Mouse (Mus musculus): ENCODE measurements around the gene Olfr157. TPM values are rescaled to one million over a fixed set of nuclear protein-coding genes. Genes with fewer than 3 reads are reported as not detected.

Gene Olfr157
- polyA plus RNA-seq (2014; fragmentation: Illumina TruSeq; extraction: RNeasy Lipid Tissue Mini Kit (QIAGEN cat#74804); ENCODE audit: low read depth, low replicate concordance), result not detected

DNA sequence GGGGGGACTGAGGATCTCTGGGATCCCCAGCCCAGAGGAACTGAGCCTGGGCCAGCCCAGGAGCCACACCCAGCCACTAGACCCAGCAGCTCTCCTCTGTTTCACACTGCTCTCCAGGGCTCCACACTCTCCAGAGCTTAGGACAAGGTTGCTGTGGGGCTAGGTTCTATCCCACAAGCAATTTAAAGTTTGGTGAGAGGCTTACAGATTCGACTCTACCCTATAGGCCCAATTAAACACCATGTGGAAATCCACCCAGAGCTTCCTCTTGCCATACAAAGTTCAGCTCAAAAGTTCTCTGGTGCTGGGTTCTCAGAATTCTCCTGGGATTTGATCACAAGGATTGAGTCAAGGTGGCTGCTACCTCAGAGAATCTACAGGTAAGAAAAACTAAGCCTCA is at the start of gene Olfr157:
Gene Olfr157 (minus strand): TSS at position 101 of the 400 bp plus-strand sequence.

GRCm38 (mm10) chr4:43875160-43875918 is 35.3 kb upstream of the Olfr157 start, which contains the start of gene Reck:
Reck (plus strand) TSS chr4:43875530.

GRCm38 (mm10) chr4:43851265-43851664 is 11.3 kb upstream of the Olfr157 start, which contains the start of gene Olfr155:
Olfr155 (plus strand) TSS chr4:43851565.

GRCm38 (mm10) chr4:43823845-43824337 is 16.1 kb downstream of the Olfr157 start, which contains the start of gene Olfr156:
Olfr156 (minus strand) TSS chr4:43823895.

Other genes starting within 250 kb of the Olfr157 start
- gene Npr2, start 208.3 kb downstream of the Olfr157 start, polyA plus RNA-seq (2014; fragmentation: Illumina TruSeq; extraction: RNeasy Lipid Tissue Mini Kit (QIAGEN cat#74804); ENCODE audit: low read depth, low replicate concordance), result 0.94 TPM
- 7.7 TPM for gene Spag8, start 186.6 kb downstream of the Olfr157 start, polyA plus RNA-seq (2014; fragmentation: Illumina TruSeq; extraction: RNeasy Lipid Tissue Mini Kit (QIAGEN cat#74804); ENCODE audit: low read depth, low replicate concordance)
- gene Hint2, start 183.7 kb downstream of the Olfr157 start, polyA plus RNA-seq (2014; fragmentation: Illumina TruSeq; extraction: RNeasy Lipid Tissue Mini Kit (QIAGEN cat#74804); ENCODE audit: low read depth, low replicate concordance), result 0.91 TPM
- gene Tmem8b, start 171.2 kb downstream of the Olfr157 start, polyA plus RNA-seq (2014; fragmentation: Illumina TruSeq; extraction: RNeasy Lipid Tissue Mini Kit (QIAGEN cat#74804); ENCODE audit: low read depth, low replicate concordance), result 11.4 TPM
- 179 TPM for gene Fam221b, start 171.1 kb downstream of the Olfr157 start, polyA plus RNA-seq (2014; fragmentation: Illumina TruSeq; extraction: RNeasy Lipid Tissue Mini Kit (QIAGEN cat#74804); ENCODE audit: low read depth, low replicate concordance)
- not detected for gene Olfr70, start 139.4 kb downstream of the Olfr157 start, polyA plus RNA-seq (2014; fragmentation: Illumina TruSeq; extraction: RNeasy Lipid Tissue Mini Kit (QIAGEN cat#74804); ENCODE audit: low read depth, low replicate concordance)
- gene Olfr71, start 129.9 kb downstream of the Olfr157 start, polyA plus RNA-seq (2014; fragmentation: Illumina TruSeq; extraction: RNeasy Lipid Tissue Mini Kit (QIAGEN cat#74804); ENCODE audit: low read depth, low replicate concordance), result not detected
- not detected for gene Hrct1, start 113.0 kb downstream of the Olfr157 start, polyA plus RNA-seq (2014; fragmentation: Illumina TruSeq; extraction: RNeasy Lipid Tissue Mini Kit (QIAGEN cat#74804); ENCODE audit: low read depth, low replicate concordance)
- gene Spaar, start 110.2 kb downstream of the Olfr157 start, polyA plus RNA-seq (2014; fragmentation: Illumina TruSeq; extraction: RNeasy Lipid Tissue Mini Kit (QIAGEN cat#74804); ENCODE audit: low read depth, low replicate concordance), result 1.9 TPM
- gene Olfr159, start 69.2 kb downstream of the Olfr157 start, polyA plus RNA-seq (2014; fragmentation: Illumina TruSeq; extraction: RNeasy Lipid Tissue Mini Kit (QIAGEN cat#74804); ENCODE audit: low read depth, low replicate concordance), result not detected
- not detected for gene Olfr156, start 16.3 kb downstream of the Olfr157 start, polyA plus RNA-seq (2014; fragmentation: Illumina TruSeq; extraction: RNeasy Lipid Tissue Mini Kit (QIAGEN cat#74804); ENCODE audit: low read depth, low replicate concordance)
- gene Olfr155, start 11.4 kb upstream of the Olfr157 start, polyA plus RNA-seq (2014; fragmentation: Illumina TruSeq; extraction: RNeasy Lipid Tissue Mini Kit (QIAGEN cat#74804); ENCODE audit: low read depth, low replicate concordance), result not detected
- 6.3 TPM for gene Reck, start 35.3 kb upstream of the Olfr157 start, polyA plus RNA-seq (2014; fragmentation: Illumina TruSeq; extraction: RNeasy Lipid Tissue Mini Kit (QIAGEN cat#74804); ENCODE audit: low read depth, low replicate concordance)
- 2.8 TPM for gene Glipr2, start 117.2 kb upstream of the Olfr157 start, polyA plus RNA-seq (2014; fragmentation: Illumina TruSeq; extraction: RNeasy Lipid Tissue Mini Kit (QIAGEN cat#74804); ENCODE audit: low read depth, low replicate concordance)
- gene Ccin, start 143.3 kb upstream of the Olfr157 start, polyA plus RNA-seq (2014; fragmentation: Illumina TruSeq; extraction: RNeasy Lipid Tissue Mini Kit (QIAGEN cat#74804); ENCODE audit: low read depth, low replicate concordance), result 47.2 TPM
- 11.7 TPM for gene Clta, start 164.3 kb upstream of the Olfr157 start, polyA plus RNA-seq (2014; fragmentation: Illumina TruSeq; extraction: RNeasy Lipid Tissue Mini Kit (QIAGEN cat#74804); ENCODE audit: low read depth, low replicate concordance)
- 1.8 TPM for gene Gne, start 244.0 kb upstream of the Olfr157 start, polyA plus RNA-seq (2014; fragmentation: Illumina TruSeq; extraction: RNeasy Lipid Tissue Mini Kit (QIAGEN cat#74804); ENCODE audit: low read depth, low replicate concordance)

Data from testis, adult 10 weeks (tissue).